Mouse (Mus musculus) bone marrow, adult 2 months (tissue): ENCODE measurements at regions not wholly inside any gene's neighbourhood (a gene's known extent, or its start where the extent isn't known, plus 50 kb on each side); places are given as distances from the start of the nearest gene placed in this dataset.

ENCODE experiments used
- CTCF ChIP-seq: fragments of 200-500 bp; IDR thresholded peaks from 2 replicates; pipeline ENCODE4 v1.5.1; 2011; ENCODE audit warnings: low read length, control low read depth; ENCODE audit not compliant: control insufficient read depth, insufficient read depth
- POLR2A ChIP-seq: fragments of 200-500 bp; IDR thresholded peaks from 2 replicates; pipeline ENCODE4 v1.6.1; 2011; ENCODE audit warnings: low read depth, mild to moderate bottlenecking, control low read depth, low read length, borderline replicate concordance; ENCODE audit not compliant: control insufficient read depth

DNA sequence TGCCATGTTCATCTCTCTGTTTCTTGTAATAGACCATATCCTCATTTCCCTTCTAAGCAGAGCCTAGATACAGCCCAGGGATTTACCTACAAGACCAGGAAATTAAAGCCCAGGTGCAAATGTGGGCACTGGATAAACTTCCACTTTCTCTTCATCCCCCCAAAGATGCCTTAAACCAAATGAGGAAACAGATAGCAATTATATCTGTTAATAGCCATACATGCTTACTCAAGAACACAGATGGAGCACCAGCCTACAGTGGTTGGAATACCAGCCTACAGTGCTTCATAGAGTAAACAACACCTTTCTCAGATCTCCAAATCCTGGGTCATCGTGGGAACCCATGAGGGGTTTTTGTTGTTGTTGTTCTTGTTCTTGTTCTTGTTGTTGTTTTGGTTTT lies 141.5 kb downstream of the Dhx15 start:
- TF ChIP-seq POLR2A (no peak), CTCF (no peak)
